Mouse (Mus musculus): ENCODE data around the gene Mark4. TPM values are rescaled to one million over a fixed set of nuclear protein-coding genes. Genes with fewer than 3 reads are reported as not detected.
A peak's percentile ranks its signal among the peaks of the same experiment; 100 is the strongest.

Mark4 gene
- polyA plus RNA-seq, 1 experiment from 2014 or later = 12.1 TPM

DNA sequence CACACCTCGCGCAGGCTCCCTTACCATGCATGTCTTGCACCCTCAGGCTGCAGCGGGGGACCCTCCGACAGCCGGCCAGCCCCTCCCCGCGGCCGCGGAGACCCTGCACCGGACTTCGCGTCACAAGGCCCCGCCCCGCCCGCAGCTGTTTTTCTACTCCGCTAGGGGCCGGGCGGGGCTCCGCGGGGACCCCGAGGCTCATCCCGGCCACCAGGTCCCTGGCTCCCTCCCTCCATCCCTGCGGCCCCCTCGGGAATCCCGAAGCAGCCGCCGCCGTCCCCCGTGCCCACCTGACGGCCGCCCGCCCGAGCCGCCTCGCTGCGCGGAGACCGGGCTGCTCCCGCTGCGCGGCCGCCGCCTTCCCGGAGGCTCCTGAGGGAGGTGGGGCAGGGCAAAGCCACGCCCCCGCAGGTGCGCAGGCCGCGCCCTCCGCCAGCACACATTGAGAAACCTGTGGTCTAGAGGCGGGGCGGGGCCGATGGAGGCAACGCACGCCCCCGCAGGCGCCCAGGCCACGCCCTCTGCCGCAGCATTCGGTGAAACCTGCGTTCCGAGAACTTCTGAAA is 54.8 kb downstream of the Mark4 start, which contains the start of gene Klc3:
TSS of gene Klc3 (minus strand) at position 374 of the 566 bp plus-strand sequence.
- Histone ChIP-seq H3K4me2 (replicated peaks; ENCODE audit: low read depth, low read length) (peak within 1 kb of the TSS; percentile 96), H3K9ac (ENCODE audit: low read depth, low read length) (peak within 1 kb of the TSS; percentile 60), H3K27ac (ENCODE audit: low read depth, low read length) (no peak within 1 kb of the TSS), H3K4me3 (ENCODE audit: low read length) (peak within 1 kb of the TSS; percentile 62), H3K9me3 (ENCODE audit: control insufficient read depth, low read length) (peaks cover 3% of the 10 kb centered on the region; the same call in 1 of the 2 replicates), H3K36me3 (ENCODE audit: control insufficient read depth, insufficient read depth, low read length) (no peaks in the 10 kb centered on the region), H3K27me3 (ENCODE audit: control insufficient read depth, insufficient read depth, low read length) (peaks cover 32% of the 10 kb centered on the region), H3K4me1 (ENCODE audit: control insufficient read depth, insufficient read depth, low read length) (no peaks in the 10 kb centered on the region)
- ATAC-seq (ENCODE audit: low FRiP score, low TSS enrichment) = peak; percentile 74
- WGBS = under 1% methylated on average over 60 of the region's 62 CpGs

DNA sequence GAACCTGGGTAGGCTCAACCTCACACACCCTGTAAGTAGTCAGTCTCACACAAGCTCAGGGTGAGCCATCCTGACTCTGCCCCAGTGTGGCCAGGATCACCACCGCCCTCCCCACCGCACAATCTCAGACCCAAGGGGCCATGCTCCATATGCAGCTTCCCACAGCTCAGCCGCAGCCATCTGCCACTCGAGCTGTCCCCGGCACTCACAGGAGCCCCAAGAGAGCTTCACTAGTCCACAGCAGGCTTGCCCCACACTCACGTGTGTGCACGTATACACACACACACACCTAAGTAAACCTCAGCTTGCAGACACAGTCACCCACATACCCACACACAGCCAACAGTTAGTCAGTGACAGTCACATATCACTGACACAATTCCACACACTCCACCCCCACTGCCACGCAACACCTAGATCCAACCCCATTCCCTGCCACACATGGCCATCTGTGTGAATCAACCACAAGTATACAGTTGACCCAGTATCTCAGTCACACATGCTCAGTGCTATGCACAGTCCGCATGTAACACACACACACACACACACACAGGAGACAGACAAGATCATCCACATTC is 56.0 kb downstream of the Mark4 start:
- H3K4me2 ChIP-seq (replicated peaks; ENCODE audit: low read depth, low read length) = no peak overlapping the region
- ATAC-seq (ENCODE audit: low FRiP score, low TSS enrichment) = no peak
- peaks cover 32% of the 10 kb centered on the region for H3K27me3 ChIP-seq (ENCODE audit: control insufficient read depth, insufficient read depth, low read length)
- no peaks in the 10 kb centered on the region for H3K4me1 ChIP-seq (ENCODE audit: control insufficient read depth, insufficient read depth, low read length)
- H3K9ac ChIP-seq (ENCODE audit: low read depth, low read length) = no peak overlapping the region
- WGBS = 80% methylated on average over 9 of the region's 9 CpGs
- no peak overlapping the region for H3K4me3 ChIP-seq (ENCODE audit: low read length)
- H3K36me3 ChIP-seq (ENCODE audit: control insufficient read depth, insufficient read depth, low read length) = no peaks in the 10 kb centered on the region
- peaks cover 3% of the 10 kb centered on the region; the same call in 1 of the 2 replicates for H3K9me3 ChIP-seq (ENCODE audit: control insufficient read depth, low read length)
- H3K27ac ChIP-seq (ENCODE audit: low read depth, low read length) = no peak overlapping the region

DNA sequence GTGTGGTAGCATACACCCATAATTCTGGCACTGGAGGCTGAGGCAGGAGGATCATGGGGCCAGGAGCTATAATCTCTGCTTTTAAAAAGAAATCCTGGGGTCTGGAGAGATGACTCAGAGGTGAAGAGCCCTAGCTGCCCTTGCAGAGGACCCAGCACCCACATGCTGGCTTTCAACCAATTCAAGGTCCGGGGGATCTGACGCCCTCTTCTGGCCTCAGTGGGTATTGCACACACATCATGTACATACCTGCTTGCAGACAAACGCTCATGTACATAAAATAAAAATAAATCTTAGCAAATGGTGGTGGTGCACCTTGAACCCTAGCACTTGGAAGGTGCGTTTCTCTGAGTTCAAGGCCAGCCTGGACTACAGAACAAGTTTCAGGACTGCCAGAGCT is 57.7 kb downstream of the Mark4 start:
- Histone ChIP-seq H3K9me3 (ENCODE audit: control insufficient read depth, low read length) (peaks cover 3% of the 10 kb centered on the region; the same call in 1 of the 2 replicates), H3K27me3 (ENCODE audit: control insufficient read depth, insufficient read depth, low read length) (peaks cover 32% of the 10 kb centered on the region), H3K9ac (ENCODE audit: low read depth, low read length) (no peak overlapping the region), H3K36me3 (ENCODE audit: control insufficient read depth, insufficient read depth, low read length) (peaks cover under 1% of the 10 kb centered on the region), H3K27ac (ENCODE audit: low read depth, low read length) (no peak overlapping the region), H3K4me2 (replicated peaks; ENCODE audit: low read depth, low read length) (no peak overlapping the region), H3K4me3 (ENCODE audit: low read length) (no peak overlapping the region), H3K4me1 (ENCODE audit: control insufficient read depth, insufficient read depth, low read length) (no peaks in the 10 kb centered on the region)
- no peak for ATAC-seq (ENCODE audit: low FRiP score, low TSS enrichment)
- WGBS = 86% methylated on average over 4 of the region's 4 CpGs

DNA sequence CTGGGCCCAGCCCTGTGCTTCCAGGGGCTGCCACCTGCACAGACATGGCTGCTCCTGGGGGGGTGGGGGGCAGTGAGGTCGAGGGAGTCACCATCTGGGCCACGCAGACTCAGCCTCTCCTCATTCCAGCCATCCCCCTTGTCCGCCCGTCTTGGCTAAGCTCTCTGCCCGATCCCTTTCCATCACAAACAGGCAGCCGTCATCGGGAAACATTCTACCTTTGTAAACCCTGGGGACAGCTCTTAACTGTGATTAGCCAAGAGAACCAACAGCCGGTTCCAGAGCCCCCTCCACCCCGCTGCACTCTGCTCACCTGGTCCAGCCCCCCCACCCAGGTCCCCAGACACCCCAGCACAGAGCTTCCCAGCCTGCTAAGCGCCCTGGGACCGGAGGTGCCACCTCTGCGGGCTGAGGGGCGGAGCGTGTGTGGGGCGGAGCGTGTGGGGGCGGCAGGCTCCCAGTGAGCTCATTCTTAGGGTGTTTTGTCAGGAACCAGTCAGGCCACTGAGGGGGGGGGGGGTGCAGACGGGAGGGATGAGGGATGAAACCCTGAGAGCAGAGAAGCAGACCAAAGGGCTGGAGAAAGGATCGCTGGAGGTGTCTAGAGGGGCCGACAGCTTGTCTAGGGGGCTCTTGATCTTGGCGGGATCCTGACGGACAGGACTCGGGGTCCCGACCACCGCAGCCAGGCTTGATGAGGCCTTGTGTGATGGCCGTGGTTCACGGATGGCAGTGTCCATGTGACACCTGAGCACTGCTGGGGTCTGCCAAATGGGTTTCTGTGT is 58.9 kb downstream of the Mark4 start:
- Histone ChIP-seq H3K9ac (ENCODE audit: low read depth, low read length) (peak overlapping the region; percentile 42; the same call in 1 of the 2 replicates), H3K4me3 (ENCODE audit: low read length) (peak overlapping the region; percentile 24), H3K9me3 (ENCODE audit: control insufficient read depth, low read length) (peaks cover 3% of the 10 kb centered on the region; the same call in 1 of the 2 replicates), H3K27ac (ENCODE audit: low read depth, low read length) (no peak overlapping the region), H3K36me3 (ENCODE audit: control insufficient read depth, insufficient read depth, low read length) (peaks cover 13% of the 10 kb centered on the region), H3K4me2 (replicated peaks; ENCODE audit: low read depth, low read length) (peak overlapping the region; percentile 46), H3K4me1 (ENCODE audit: control insufficient read depth, insufficient read depth, low read length) (no peaks in the 10 kb centered on the region), H3K27me3 (ENCODE audit: control insufficient read depth, insufficient read depth, low read length) (peaks cover 26% of the 10 kb centered on the region)
- ATAC-seq (ENCODE audit: low FRiP score, low TSS enrichment) = peak; percentile 53
- 1% methylated on average over 27 of the region's 27 CpGs for WGBS

GRCm38 (mm10) chr7:19394484-19394883 is 64.1 kb downstream of the Mark4 start:
- H3K4me2 ChIP-seq (replicated peaks; ENCODE audit: low read depth, low read length) = no peak overlapping the region
- peaks cover 65% of the 10 kb centered on the region for H3K36me3 ChIP-seq (ENCODE audit: control insufficient read depth, insufficient read depth, low read length)
- H3K27me3 ChIP-seq (ENCODE audit: control insufficient read depth, insufficient read depth, low read length) = no peaks in the 10 kb centered on the region
- H3K9ac ChIP-seq (ENCODE audit: low read depth, low read length) = no peak overlapping the region
- ATAC-seq (ENCODE audit: low FRiP score, low TSS enrichment) = no peak
- no peak overlapping the region for H3K4me3 ChIP-seq (ENCODE audit: low read length)
- 92% methylated on average over 8 of the region's 8 CpGs for WGBS
- H3K9me3 ChIP-seq (ENCODE audit: control insufficient read depth, low read length) = no peaks in the 10 kb centered on the region
- no peak overlapping the region for H3K27ac ChIP-seq (ENCODE audit: low read depth, low read length)
- no peaks in the 10 kb centered on the region for H3K4me1 ChIP-seq (ENCODE audit: control insufficient read depth, insufficient read depth, low read length)

GRCm38 (mm10) chr7:19388699-19389413 is 69.8 kb downstream of the Mark4 start:
- no peak for ATAC-seq (ENCODE audit: low FRiP score, low TSS enrichment)
- Histone ChIP-seq H3K4me1 (ENCODE audit: control insufficient read depth, insufficient read depth, low read length) (no peaks in the 10 kb centered on the region), H3K36me3 (ENCODE audit: control insufficient read depth, insufficient read depth, low read length) (peaks cover 96% of the 10 kb centered on the region), H3K4me3 (ENCODE audit: low read length) (no peak overlapping the region), H3K9ac (ENCODE audit: low read depth, low read length) (no peak overlapping the region), H3K9me3 (ENCODE audit: control insufficient read depth, low read length) (no peaks in the 10 kb centered on the region), H3K27ac (ENCODE audit: low read depth, low read length) (no peak overlapping the region), H3K27me3 (ENCODE audit: control insufficient read depth, insufficient read depth, low read length) (no peaks in the 10 kb centered on the region), H3K4me2 (replicated peaks; ENCODE audit: low read depth, low read length) (no peak overlapping the region)
- WGBS = 83% methylated on average over 10 of the region's 10 CpGs

GRCm38 (mm10) chr7:19383708-19384107 is 74.9 kb downstream of the Mark4 start:
- no peak overlapping the region for H3K4me2 ChIP-seq (replicated peaks; ENCODE audit: low read depth, low read length)

DNA sequence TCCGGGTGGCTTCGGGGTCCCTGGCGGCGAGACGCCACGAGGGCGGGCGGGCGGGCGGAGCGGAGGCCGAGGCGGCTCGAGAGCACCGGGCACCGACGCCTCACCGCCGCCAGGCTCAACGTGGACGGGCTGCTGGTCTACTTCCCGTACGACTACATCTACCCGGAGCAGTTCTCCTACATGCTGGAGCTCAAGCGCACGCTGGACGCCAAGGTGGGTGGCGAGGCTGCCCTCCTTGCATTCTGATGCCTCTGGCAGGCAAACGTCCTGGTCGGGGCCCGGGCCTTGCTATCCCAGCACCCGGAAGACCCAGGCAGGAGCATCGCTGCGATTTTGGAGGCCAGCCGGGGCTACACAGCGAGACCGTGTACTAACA is 76.5 kb downstream of the Mark4 start:
- Histone ChIP-seq H3K36me3 (ENCODE audit: control insufficient read depth, insufficient read depth, low read length) (peaks cover 31% of the 10 kb centered on the region), H3K4me3 (ENCODE audit: low read length) (peak overlapping the region; percentile 88), H3K4me1 (ENCODE audit: control insufficient read depth, insufficient read depth, low read length) (peaks cover 8% of the 10 kb centered on the region; the same call in 1 of the 2 replicates), H3K27ac (ENCODE audit: low read depth, low read length) (no peak overlapping the region), H3K27me3 (ENCODE audit: control insufficient read depth, insufficient read depth, low read length) (no peaks in the 10 kb centered on the region), H3K4me2 (replicated peaks; ENCODE audit: low read depth, low read length) (peak overlapping the region; percentile 80), H3K9me3 (ENCODE audit: control insufficient read depth, low read length) (no peaks in the 10 kb centered on the region), H3K9ac (ENCODE audit: low read depth, low read length) (peak overlapping the region; percentile 80)
- WGBS = 0% methylated on average over 17 of the region's 37 CpGs
- ATAC-seq (ENCODE audit: low FRiP score, low TSS enrichment) = peak; percentile 77

More at GRCm38 (mm10) chr7:19383708-19384107, 74.9 kb downstream of the Mark4 start:
- WGBS = 92% methylated on average over 9 of the region's 9 CpGs
- H3K9ac ChIP-seq (ENCODE audit: low read depth, low read length) = no peak overlapping the region
- H3K4me1 ChIP-seq (ENCODE audit: control insufficient read depth, insufficient read depth, low read length) = peaks cover 8% of the 10 kb centered on the region; the same call in 1 of the 2 replicates
- ATAC-seq (ENCODE audit: low FRiP score, low TSS enrichment) = no peak
- no peaks in the 10 kb centered on the region for H3K9me3 ChIP-seq (ENCODE audit: control insufficient read depth, low read length)
- H3K27ac ChIP-seq (ENCODE audit: low read depth, low read length) = no peak overlapping the region
- H3K4me3 ChIP-seq (ENCODE audit: low read length) = no peak overlapping the region
- H3K36me3 ChIP-seq (ENCODE audit: control insufficient read depth, insufficient read depth, low read length) = peaks cover 46% of the 10 kb centered on the region
- H3K27me3 ChIP-seq (ENCODE audit: control insufficient read depth, insufficient read depth, low read length) = no peaks in the 10 kb centered on the region
